Mouse (Mus musculus) stomach, postnatal 0 days (tissue): ENCODE results near the gene Gm43302. TPM values are rescaled to one million over a fixed set of nuclear protein-coding genes. Genes with fewer than 3 reads are reported as not detected.
"Not testable (repeated sequence)": the region's sequence is repeated elsewhere in the genome, so short reads cannot be mapped to it uniquely, and the experiment has no call there.

Source experiments
- ATAC-seq: fragments of 200-750 bp; cut with Nextera tagmentation; 2 replicates; pipeline ENCODE4 v1.8.0; 2017; ENCODE audit not compliant: low FRiP score, low TSS enrichment
- DNase-seq: peaks from one replicate; pipeline ENCODE4 v3.0.0-alpha.2; 2016; ENCODE audit warnings: low spot score
- H3K27ac ChIP-seq: fragments of 300-500 bp; sonication (generic); replicated peaks from 2 replicates; pipeline ENCODE4 v1.5.1; 2014; ENCODE audit warnings: mild to moderate bottlenecking, control low read depth
- H3K27me3 ChIP-seq: fragments of 300-500 bp; sonication (generic); 2 replicates; pipeline ENCODE4 v1.6.1; 2014; ENCODE audit warnings: low read length; ENCODE audit not compliant: control insufficient read depth, insufficient read depth
- H3K36me3 ChIP-seq: fragments of 300-500 bp; sonication (generic); 2 replicates; pipeline ENCODE4 v1.6.1; 2014; ENCODE audit warnings: low read length, mixed read lengths; ENCODE audit not compliant: control insufficient read depth, insufficient read depth
- H3K4me1 ChIP-seq: fragments of 300-500 bp; sonication (generic); replicated peaks from 2 replicates; pipeline ENCODE4 v1.6.1; 2014; ENCODE audit warnings: antibody characterized with exemption; ENCODE audit not compliant: control insufficient read depth, insufficient read depth
- H3K4me2 ChIP-seq: fragments of 300-500 bp; sonication (generic); replicated peaks from 2 replicates; pipeline ENCODE4 v1.6.1; 2014; ENCODE audit warnings: low read depth, mild to moderate bottlenecking, control low read depth, moderate library complexity
- H3K4me3 ChIP-seq: fragments of 300-500 bp; sonication (generic); 2 replicates; pipeline ENCODE4 v1.5.1; 2014; ENCODE audit warnings: low read depth, low read length, control low read depth
- H3K9ac ChIP-seq: fragments of 300-500 bp; sonication (generic); 2 replicates; pipeline ENCODE4 v1.6.1; 2014; ENCODE audit warnings: mild to moderate bottlenecking, low read length, control low read depth, mixed read lengths
- H3K9me3 ChIP-seq: fragments of 300-500 bp; sonication (generic); 2 replicates; pipeline ENCODE4 v1.6.1; 2016; ENCODE audit warnings: low read length; ENCODE audit not compliant: control insufficient read depth
- CTCF ChIP-seq: IDR thresholded peaks from 2 replicates; pipeline ENCODE4 v1.5.1; 2016; ENCODE audit warnings: antibody characterized with exemption, low read depth, mild to moderate bottlenecking, moderate library complexity
- EP300 ChIP-seq: optimal IDR thresholded peaks from 2 replicates; pipeline ENCODE3; 2016; ENCODE audit warnings: antibody characterized with exemption
- WGBS: fragments of 180-500 bp; shearing (Covaris S2); extraction: QIAGEN DNeasy Blood & Tissue Kit; methylation state at CpG from one replicate; pipeline ENCODE4 v1.1.7; 2014; 5-methylcytosine and 5-hydroxymethylcytosine counted together
- polyA plus RNA-seq: library from polyadenylated mRNA; unstranded; fragments of >200 nt; fragmentation: Nextera tagmentation; extraction: Ambion mirVana; gene quantifications from 2 replicates; pipeline ENCODE4 v1.2.1, GENCODE M21; 2015

Gene Gm43302
- polyA plus RNA-seq: 0.02 TPM in 1 of 2 replicates, not detected in the other

DNA sequence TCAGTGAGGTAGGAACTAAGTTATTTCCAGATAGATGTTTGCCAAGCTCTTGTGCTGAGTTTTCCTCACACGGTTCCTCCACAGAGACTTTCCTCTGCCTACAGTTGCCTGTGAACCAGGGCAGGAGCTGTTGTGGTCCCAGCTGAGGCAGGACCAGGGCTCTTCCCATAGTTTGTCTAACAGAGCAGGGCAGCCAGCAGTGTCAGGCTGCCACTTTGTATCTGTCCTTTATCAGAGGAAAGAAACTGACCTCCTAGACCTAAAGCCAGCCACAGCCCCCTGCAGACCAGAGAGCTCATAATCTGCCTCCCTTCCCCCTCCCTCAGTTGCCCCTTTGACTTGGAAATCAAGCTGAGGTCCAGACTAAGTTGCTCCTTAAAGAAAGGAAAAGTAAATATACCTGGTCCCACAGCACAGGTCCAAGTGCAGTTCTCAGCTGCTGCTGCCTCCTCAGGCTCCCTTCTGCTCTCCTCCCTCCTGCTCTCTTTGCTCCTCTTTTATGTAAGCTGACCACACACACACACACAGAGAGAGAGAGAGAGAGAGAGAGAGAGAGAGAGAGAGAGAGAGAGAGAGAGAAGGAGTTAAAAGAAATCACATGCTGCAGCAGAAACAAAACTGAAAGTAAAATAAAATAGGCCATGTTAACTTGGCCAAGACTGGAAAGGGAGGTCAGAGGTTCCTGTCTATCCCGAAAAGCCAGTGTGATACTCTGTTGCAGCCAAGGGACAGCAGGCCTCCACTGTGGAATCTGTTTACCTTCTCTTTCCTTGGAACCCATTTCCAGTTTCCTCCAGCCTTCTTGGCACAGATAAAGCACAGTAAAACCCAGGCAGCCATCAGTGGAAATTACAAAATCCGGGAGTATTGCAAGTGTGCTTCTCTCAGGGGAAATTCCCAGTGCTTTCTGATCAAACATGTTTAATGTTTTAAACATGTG, at the start of gene Gm43302, which contains the start of gene Gbp6:
Gm43302 (minus strand) TSS at position 470 of the 940 bp plus-strand sequence.
Gbp6 (minus strand) TSS at position 473 of the 940 bp plus-strand sequence.
- H3K4me3 ChIP-seq: peak within 1 kb of the TSS; percentile 6; the same call in 1 of the 2 replicates
- ATAC-seq: peak; percentile 74; the same call in 1 of the 2 replicates
- H3K36me3 ChIP-seq, DNase-seq, H3K9ac ChIP-seq, H3K4me1 ChIP-seq, H3K9me3 ChIP-seq, H3K27me3 ChIP-seq: not testable (repeated sequence)
- peak within 1 kb of the TSS; percentile 32; the same call in 1 of the 2 replicates for H3K4me2 ChIP-seq
- WGBS: 14% methylated on average over 3 of the region's 3 CpGs
- H3K27ac ChIP-seq: peak within 1 kb of the TSS; percentile 26

GRCm38 (mm10) chr5:105341281-105341680, 47.8 kb upstream of the Gm43302 start:
- ATAC-seq (no peak), DNase-seq (no peak)
- Histone ChIP-seq H3K4me1 (no peaks in the 10 kb centered on the region), H3K27ac (no peak overlapping the region), H3K27me3 (no peaks in the 10 kb centered on the region), H3K9ac (no peak overlapping the region), H3K4me2 (no peak overlapping the region), H3K36me3 (no peaks in the 10 kb centered on the region), H3K9me3 (no peaks in the 10 kb centered on the region), H3K4me3 (no peak overlapping the region)
- WGBS: 86% methylated on average over 2 of the region's 2 CpGs
- TF ChIP-seq CTCF: no peak
- TF ChIP-seq EP300: no peak

DNA sequence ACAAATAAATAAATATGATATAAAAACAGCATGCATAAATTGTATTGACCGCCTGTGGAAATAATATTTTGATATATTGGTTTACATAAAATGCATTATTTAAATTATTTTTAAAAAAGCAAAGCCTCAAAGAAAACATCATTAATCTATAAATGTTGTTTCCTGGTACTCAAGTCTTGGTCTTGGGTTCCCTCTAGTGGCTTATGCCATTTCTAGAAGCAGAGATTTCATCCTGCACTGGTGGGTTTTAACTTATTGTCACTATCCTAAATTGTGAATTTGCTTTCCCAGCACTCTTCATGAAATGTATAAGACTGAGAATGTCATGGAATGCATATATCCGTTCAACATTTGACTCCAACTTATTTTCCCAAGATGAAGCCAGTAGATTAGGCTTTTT, 29.0 kb upstream of the Gm43302 start:
- no peak overlapping the region for H3K4me2 ChIP-seq
- DNase-seq: no peak
- no peaks in the 10 kb centered on the region for H3K27me3 ChIP-seq
- TF ChIP-seq EP300: no peak
- peak; percentile 70 for TF ChIP-seq CTCF
- H3K4me3 ChIP-seq: no peak overlapping the region
- H3K27ac ChIP-seq: no peak overlapping the region
- WGBS: 57% methylated on average over 2 of the region's 2 CpGs
- no peaks in the 10 kb centered on the region for H3K4me1 ChIP-seq
- no peaks in the 10 kb centered on the region for H3K9me3 ChIP-seq
- no peaks in the 10 kb centered on the region for H3K36me3 ChIP-seq
- no peak overlapping the region for H3K9ac ChIP-seq
- ATAC-seq: no peak

DNA sequence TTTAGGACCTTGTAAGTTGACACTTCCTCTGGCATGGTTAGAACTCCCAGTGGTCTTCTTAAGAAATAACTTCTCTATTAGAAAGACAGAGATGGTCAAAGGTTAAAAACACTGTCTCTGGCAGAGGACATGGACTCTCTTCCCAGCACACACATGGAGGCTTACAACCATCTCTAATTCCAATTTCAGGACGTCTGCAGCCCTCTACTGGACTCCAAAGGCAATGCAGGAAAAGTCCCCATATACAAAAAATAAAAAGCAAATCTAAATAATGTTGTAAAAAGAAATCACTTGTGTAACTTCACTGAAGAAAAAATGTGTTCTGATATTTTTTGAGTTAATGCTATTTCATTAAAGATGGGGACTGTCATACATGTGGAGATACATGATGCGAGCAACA, 17.4 kb upstream of the Gm43302 start:
- H3K27ac ChIP-seq: no peak overlapping the region
- WGBS: 65% methylated on average over 2 of the region's 2 CpGs
- no peaks in the 10 kb centered on the region for H3K36me3 ChIP-seq
- no peaks in the 10 kb centered on the region for H3K27me3 ChIP-seq
- TF ChIP-seq CTCF (0 out of 2 replicates have a peak, but pooled peaks have one; percentile 14), EP300 (no peak)
- no peaks in the 10 kb centered on the region for H3K9me3 ChIP-seq
- no peak overlapping the region for H3K4me3 ChIP-seq
- DNase-seq: no peak
- H3K4me1 ChIP-seq: no peaks in the 10 kb centered on the region
- ATAC-seq: no peak
- H3K9ac ChIP-seq: no peak overlapping the region
- H3K4me2 ChIP-seq: no peak overlapping the region

DNA sequence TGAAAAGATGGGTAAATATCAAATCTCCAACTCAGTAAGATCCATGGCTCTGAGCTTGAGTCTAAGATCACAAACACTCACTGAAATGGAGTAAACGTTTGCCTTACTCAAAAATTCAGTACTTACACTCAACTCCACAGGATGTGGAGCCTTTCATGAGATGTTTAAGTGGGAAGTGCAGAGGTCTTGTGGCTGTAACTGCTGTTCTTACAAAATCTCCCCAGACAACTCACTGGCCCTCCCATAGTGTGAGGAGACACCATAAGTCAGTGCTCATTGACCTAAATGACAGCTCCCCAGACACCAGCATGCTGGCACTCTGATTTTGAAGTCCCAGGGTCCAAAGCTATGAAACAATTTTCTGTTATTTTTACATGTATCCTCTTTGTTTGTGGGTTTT, 15.7 kb upstream of the Gm43302 start:
- not testable (repeated sequence) for DNase-seq, H3K4me3 ChIP-seq, H3K9me3 ChIP-seq, ATAC-seq, H3K4me1 ChIP-seq, H3K27ac ChIP-seq, H3K9ac ChIP-seq, H3K4me2 ChIP-seq, H3K36me3 ChIP-seq, H3K27me3 ChIP-seq
- 38% methylated on average over 1 of the region's 1 CpGs for WGBS

DNA sequence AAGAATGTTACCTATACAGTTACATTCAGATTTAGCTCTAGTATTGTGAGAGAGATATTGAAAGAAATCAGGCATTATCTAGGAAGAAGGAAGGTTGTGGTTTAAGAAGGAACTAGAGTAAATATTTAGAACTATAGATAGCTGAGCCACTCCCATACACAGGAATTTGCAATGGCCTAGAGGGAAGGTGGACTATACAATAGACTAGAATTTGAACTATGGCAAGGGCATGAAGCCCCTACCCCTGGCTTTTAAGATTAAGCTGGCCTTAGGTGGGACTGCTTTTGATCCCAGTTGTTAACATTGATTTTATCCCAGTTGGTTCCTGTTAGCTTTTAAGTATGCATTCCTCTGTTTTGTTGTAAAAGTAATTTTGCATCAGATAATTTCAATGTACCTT, 13.5 kb upstream of the Gm43302 start:
- not testable (repeated sequence) for H3K4me2 ChIP-seq, H3K4me1 ChIP-seq, ATAC-seq, H3K36me3 ChIP-seq, H3K9me3 ChIP-seq, H3K27me3 ChIP-seq, DNase-seq, H3K4me3 ChIP-seq, H3K27ac ChIP-seq, H3K9ac ChIP-seq
